Mouse (Mus musculus) lung, embryonic 16.5 days (tissue): ENCODE measurements around the gene Creb3l1. TPM values are rescaled to one million over a fixed set of nuclear protein-coding genes. Genes with fewer than 3 reads are reported as not detected.

ENCODE experiments used
- ATAC-seq: fragments of 200-750 bp; cut with Nextera tagmentation; 2 replicates; pipeline ENCODE4 v1.8.0; 2017; ENCODE audit warnings: low read depth, mild to moderate bottlenecking, moderate library complexity
- H3K27ac ChIP-seq: fragments of 300-500 bp; sonication (generic); 2 replicates; pipeline ENCODE4 v1.5.1; 2014; ENCODE audit warnings: mild to moderate bottlenecking, control low read depth, low read length
- H3K27me3 ChIP-seq: fragments of 300-500 bp; sonication (generic); 2 replicates; pipeline ENCODE4 v1.6.1; 2014; ENCODE audit warnings: low read depth, low read length, mixed read lengths; ENCODE audit not compliant: control insufficient read depth, insufficient read depth
- H3K36me3 ChIP-seq: fragments of 300-500 bp; sonication (generic); 2 replicates; pipeline ENCODE4 v1.6.1; 2014; ENCODE audit warnings: low read length; ENCODE audit not compliant: control insufficient read depth, insufficient read depth
- H3K4me1 ChIP-seq: fragments of 300-500 bp; sonication (generic); replicated peaks from 2 replicates; pipeline ENCODE4 v1.6.1; 2014; ENCODE audit warnings: low read length, mixed read lengths; ENCODE audit not compliant: control insufficient read depth, insufficient read depth
- H3K4me2 ChIP-seq: fragments of 300-500 bp; sonication (generic); 2 replicates; pipeline ENCODE4 v1.6.1; 2014; ENCODE audit warnings: low read depth, low read length, control low read depth
- H3K4me3 ChIP-seq: fragments of 300-500 bp; sonication (generic); 2 replicates; pipeline ENCODE4 v1.5.1; 2014; ENCODE audit warnings: mild to moderate bottlenecking, low read length, control low read depth
- H3K9ac ChIP-seq: fragments of 300-500 bp; sonication (generic); 2 replicates; pipeline ENCODE4 v1.6.1; 2014; ENCODE audit warnings: low read length, control low read depth
- H3K9me3 ChIP-seq: fragments of 300-500 bp; sonication (generic); 2 replicates; pipeline ENCODE4 v1.6.1; 2016; ENCODE audit warnings: low read length; ENCODE audit not compliant: control insufficient read depth
- WGBS: fragments of 180-500 bp; shearing (Covaris S2); extraction: QIAGEN DNeasy Blood & Tissue Kit; methylation state at CpG from one replicate; pipeline ENCODE4 v1.1.7; 2014; 5-methylcytosine and 5-hydroxymethylcytosine counted together
- polyA plus RNA-seq: library from polyadenylated mRNA; unstranded; fragments of >200 nt; fragmentation: Nextera tagmentation; extraction: Ambion mirVana; gene quantifications from 2 replicates; pipeline ENCODE4 v1.2.1, GENCODE M21; 2015

The Creb3l1 gene
- polyA plus RNA-seq, 1 experiment from 2014 or later, result 15.1 TPM

- H3K4me1 ChIP-seq, result peaks cover 39% of the 10 kb centered on the region
- no peaks in the 10 kb centered on the region for H3K36me3 ChIP-seq
- no peak overlapping the region for H3K4me3 ChIP-seq
- no peak for ATAC-seq
- peak overlapping the region; percentile 16; the same call in 1 of the 2 replicates for H3K9ac ChIP-seq
- 59% methylated on average over 11 of the region's 11 CpGs for WGBS
- no peaks in the 10 kb centered on the region for H3K27me3 ChIP-seq
- peak overlapping the region; percentile 54 for H3K27ac ChIP-seq
- H3K4me2 ChIP-seq, result no peak overlapping the region
- H3K9me3 ChIP-seq, result no peaks in the 10 kb centered on the region
These were observed 76.7 kb downstream of the Creb3l1 start for GRCm38 (mm10) chr2:91947397-91948150.

GRCm38 (mm10) chr2:91946836-91947235, 77.5 kb downstream of the Creb3l1 start:
- no peak overlapping the region for H3K9ac ChIP-seq
- H3K36me3 ChIP-seq, result no peaks in the 10 kb centered on the region; the same call in 1 of the 2 replicates
- no peak overlapping the region for H3K27ac ChIP-seq
- 35% methylated on average over 6 of the region's 6 CpGs for WGBS
- H3K4me2 ChIP-seq, result no peak overlapping the region
- ATAC-seq, result no peak
- no peaks in the 10 kb centered on the region for H3K27me3 ChIP-seq
- H3K9me3 ChIP-seq, result no peaks in the 10 kb centered on the region
- no peak overlapping the region for H3K4me3 ChIP-seq
- H3K4me1 ChIP-seq, result peaks cover 39% of the 10 kb centered on the region

GRCm38 (mm10) chr2:91945483-91945882, 78.8 kb downstream of the Creb3l1 start, which contains the start of gene Gm9821:
Gene Gm9821, plus strand, starts transcription at chr2:91945703.
- Histone ChIP-seq H3K9ac (no peak within 1 kb of the TSS), H3K27me3 (no peaks in the 10 kb centered on the region), H3K9me3 (no peaks in the 10 kb centered on the region), H3K4me2 (no peak within 1 kb of the TSS), H3K27ac (no peak within 1 kb of the TSS), H3K36me3 (no peaks in the 10 kb centered on the region; the same call in 1 of the 2 replicates), H3K4me1 (peaks cover 35% of the 10 kb centered on the region), H3K4me3 (no peak within 1 kb of the TSS)
- WGBS, result 93% methylated on average over 18 of the region's 18 CpGs
- ATAC-seq, result no peak

- Histone ChIP-seq H3K4me2 (no peak overlapping the region), H3K27me3 (no peaks in the 10 kb centered on the region), H3K4me3 (no peak overlapping the region), H3K9me3 (no peaks in the 10 kb centered on the region), H3K36me3 (peaks cover 8% of the 10 kb centered on the region), H3K27ac (no peak overlapping the region), H3K9ac (no peak overlapping the region), H3K4me1 (peaks cover 24% of the 10 kb centered on the region)
- ATAC-seq, result peak; percentile 74
- WGBS, result 40% methylated on average over 13 of the region's 13 CpGs
These were observed 79.9 kb downstream of the Creb3l1 start for GRCm38 (mm10) chr2:91944170-91944950.

GRCm38 (mm10) chr2:91942356-91942755, 81.9 kb downstream of the Creb3l1 start:
- ATAC-seq, result no peak
- peaks cover 8% of the 10 kb centered on the region for H3K4me1 ChIP-seq
- no peak overlapping the region for H3K9ac ChIP-seq
- no peak overlapping the region for H3K4me2 ChIP-seq
- no peaks in the 10 kb centered on the region for H3K9me3 ChIP-seq
- peaks cover 22% of the 10 kb centered on the region for H3K36me3 ChIP-seq
- no peak overlapping the region for H3K4me3 ChIP-seq
- no peaks in the 10 kb centered on the region for H3K27me3 ChIP-seq
- 65% methylated on average over 6 of the region's 6 CpGs for WGBS
- no peak overlapping the region for H3K27ac ChIP-seq

GRCm38 (mm10) chr2:91939303-91939935, 84.9 kb downstream of the Creb3l1 start:
- Histone ChIP-seq H3K9ac (no peak overlapping the region), H3K4me1 (no peaks in the 10 kb centered on the region), H3K27me3 (no peaks in the 10 kb centered on the region), H3K4me2 (no peak overlapping the region), H3K4me3 (no peak overlapping the region), H3K36me3 (peaks cover 30% of the 10 kb centered on the region), H3K9me3 (no peaks in the 10 kb centered on the region), H3K27ac (no peak overlapping the region)
- ATAC-seq, result no peak
- 78% methylated on average over 15 of the region's 15 CpGs for WGBS

GRCm38 (mm10) chr2:91936154-91936553, 88.1 kb downstream of the Creb3l1 start:
- Histone ChIP-seq H3K9me3 (no peaks in the 10 kb centered on the region), H3K4me3 (no peak overlapping the region), H3K27ac (no peak overlapping the region), H3K9ac (no peak overlapping the region), H3K4me1 (peaks cover 16% of the 10 kb centered on the region), H3K4me2 (no peak overlapping the region), H3K36me3 (peaks cover 32% of the 10 kb centered on the region), H3K27me3 (no peaks in the 10 kb centered on the region)
- 90% methylated on average over 7 of the region's 7 CpGs for WGBS
- ATAC-seq, result no peak

GRCm38 (mm10) chr2:91934826-91935525, 89.3 kb downstream of the Creb3l1 start:
- Histone ChIP-seq H3K27me3 (no peaks in the 10 kb centered on the region), H3K36me3 (peaks cover 30% of the 10 kb centered on the region), H3K27ac (no peak overlapping the region), H3K4me2 (no peak overlapping the region), H3K4me3 (no peak overlapping the region), H3K9me3 (no peaks in the 10 kb centered on the region), H3K9ac (no peak overlapping the region), H3K4me1 (peaks cover 22% of the 10 kb centered on the region)
- no peak for ATAC-seq
- 84% methylated on average over 9 of the region's 9 CpGs for WGBS
